Mouse (Mus musculus) kidney, postnatal 4 days (tissue): Measurements from ENCODE around the gene Gpr137c.

Source experiments
- DNase-seq, 2 experiments: peaks; one replicate each; pipeline ENCODE4 v3.0.0; 2021; ENCODE audit warnings: mixed read lengths in 2 of 2

Gene Gpr137c

DNA sequence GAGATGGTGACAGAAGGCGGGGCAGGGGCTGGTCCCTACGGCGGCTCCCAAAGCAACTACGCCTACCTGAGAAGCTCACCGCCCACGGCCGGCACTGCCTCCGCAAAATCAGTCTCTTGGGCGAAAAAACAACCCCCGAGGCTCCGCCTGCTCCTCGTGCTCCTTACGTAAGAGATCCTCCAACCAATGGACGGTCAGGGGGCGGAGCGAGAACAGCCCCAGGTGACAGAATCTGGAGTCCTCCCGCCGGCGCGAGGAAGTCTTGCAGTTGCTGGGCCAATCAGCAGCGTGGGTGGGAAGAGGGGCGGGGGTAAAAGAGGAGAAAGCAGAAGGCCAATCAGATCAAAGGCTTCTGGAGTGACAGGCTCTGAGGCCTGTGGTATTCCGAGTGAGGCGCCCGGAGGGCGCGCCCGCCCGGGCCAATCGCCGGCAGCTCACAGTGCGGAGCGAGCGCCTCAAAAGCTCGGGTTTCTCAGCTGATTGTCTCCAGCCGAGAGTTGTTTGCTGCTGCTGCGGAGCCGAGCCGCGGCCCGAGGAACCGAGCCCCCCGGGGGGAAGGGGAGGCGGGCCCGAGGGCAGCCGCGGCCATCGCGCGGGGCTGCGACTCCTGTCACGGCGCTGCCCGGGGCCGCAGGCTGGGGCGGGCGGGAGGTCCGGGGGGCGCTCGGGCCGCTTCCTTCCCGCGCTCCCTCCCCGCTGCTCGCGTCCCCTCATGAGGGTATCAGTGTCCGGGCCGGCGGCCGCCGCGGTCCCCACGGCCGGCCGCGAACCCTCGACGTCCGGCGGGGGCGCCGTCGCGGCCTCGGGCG is at the start of gene Gpr137c:
TSS of gene Gpr137c (plus strand) at position 437 of the 809 bp plus-strand sequence.
- DNase-seq, result peak; percentile 99 to 100

DNA sequence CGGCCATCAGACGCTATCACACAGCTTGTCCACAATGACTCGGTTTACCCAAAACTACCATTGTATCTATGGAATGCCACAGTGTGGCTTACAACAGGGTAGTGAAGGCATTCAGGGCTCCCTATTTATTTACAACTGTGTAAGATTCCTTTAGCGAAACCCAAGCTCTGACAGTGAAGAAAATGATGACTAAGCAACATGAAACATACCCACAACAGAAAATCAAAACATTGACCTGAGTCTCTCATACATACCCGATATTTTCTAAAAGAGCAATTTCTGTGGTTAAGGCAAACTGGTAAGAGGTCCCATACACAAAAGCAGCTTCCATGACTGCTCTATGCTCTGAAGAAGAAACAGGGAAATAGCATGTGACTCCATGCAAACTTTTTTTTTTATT is 47.3 kb upstream of the Gpr137c start:
- no peak for DNase-seq

DNA sequence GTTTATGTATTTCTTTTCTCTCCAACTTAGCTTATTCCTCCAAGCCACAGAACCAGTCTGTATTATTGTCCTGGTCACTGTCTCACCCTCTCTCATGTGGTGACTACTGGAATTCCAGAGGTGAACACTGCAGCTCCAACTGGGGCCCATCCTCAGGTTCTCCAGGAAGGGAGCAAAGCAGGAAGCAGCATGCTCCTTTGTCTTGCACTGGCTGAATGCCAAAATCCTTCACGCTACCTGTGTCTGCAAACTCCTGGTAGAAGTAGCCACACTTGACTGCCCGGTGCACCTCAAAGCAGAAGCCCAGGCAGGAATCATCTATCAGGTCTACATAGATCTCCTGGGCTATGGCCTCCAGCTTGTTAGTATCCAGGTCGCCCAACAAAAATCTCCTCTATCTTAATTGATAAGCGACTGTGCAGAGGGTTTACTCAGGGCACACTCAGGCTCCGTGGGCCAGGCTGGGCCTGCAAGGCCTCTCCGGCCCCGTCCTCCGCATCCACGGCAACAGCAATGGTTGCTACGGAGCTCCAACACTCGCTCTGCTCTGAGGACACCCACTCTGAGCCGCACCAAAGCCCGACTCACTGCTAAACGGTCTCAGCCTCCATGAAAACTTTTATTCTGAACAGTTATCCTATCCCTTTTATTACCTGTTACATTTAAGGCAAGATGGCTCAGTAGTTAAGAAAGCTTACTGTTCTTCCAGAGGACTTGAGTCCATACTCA is 44.3 kb upstream of the Gpr137c start:
- DNase-seq, result peak in 1 of 2 experiments; percentile 4

- DNase-seq, result no peak
Observed at GRCm38 (mm10) chr14:45179186-45179585, 40.3 kb upstream of the Gpr137c start.

- no peak for DNase-seq
Observed at GRCm38 (mm10) chr14:45179606-45180005, 39.9 kb upstream of the Gpr137c start.

- DNase-seq, result no peak
Observed at GRCm38 (mm10) chr14:45181611-45182010, 37.9 kb upstream of the Gpr137c start.

DNA sequence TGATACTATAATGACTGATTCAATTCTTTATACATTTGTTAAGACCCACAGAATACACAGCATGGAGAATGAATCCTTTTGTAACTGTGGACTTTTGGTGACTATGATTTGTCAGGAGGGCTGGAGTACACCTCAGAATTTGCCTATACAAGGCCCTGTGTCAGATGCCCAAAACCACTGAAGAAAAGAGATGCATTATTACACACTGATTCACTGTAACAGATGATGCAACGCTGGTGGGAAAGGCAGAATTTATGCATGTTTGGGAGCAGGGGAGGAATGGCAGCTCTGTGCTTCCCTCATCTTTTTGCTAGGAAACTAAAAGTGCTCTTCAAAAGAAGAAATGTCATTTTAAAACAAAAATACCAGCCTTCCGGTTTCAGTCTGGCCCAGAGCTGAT is 28.5 kb upstream of the Gpr137c start:
- DNase-seq, result no peak

- DNase-seq, result no peak
Observed at GRCm38 (mm10) chr14:45200607-45201006, 18.9 kb upstream of the Gpr137c start.

- no peak for DNase-seq
Observed at GRCm38 (mm10) chr14:45210683-45211082, 8.8 kb upstream of the Gpr137c start.

DNA sequence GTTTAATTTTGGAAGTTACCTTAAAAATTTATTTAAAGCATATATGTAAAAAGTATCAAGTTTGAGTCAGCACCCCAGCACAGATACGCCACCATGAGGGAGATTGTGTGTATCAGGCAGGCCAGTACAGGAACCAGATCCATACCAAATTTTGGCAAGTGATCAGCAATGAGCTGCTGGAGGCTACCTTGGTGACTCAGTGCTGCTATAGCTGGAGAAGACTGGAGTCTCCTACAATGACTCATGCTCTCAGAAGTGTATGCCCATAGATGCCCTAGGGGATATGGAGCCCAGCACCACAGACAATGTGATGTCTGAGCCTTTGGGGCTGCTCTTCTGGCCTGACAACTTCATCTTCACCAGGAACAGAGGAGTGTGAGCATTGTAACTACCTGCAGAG is 8.1 kb upstream of the Gpr137c start:
- no peak for DNase-seq

- DNase-seq, result no peak
Observed at GRCm38 (mm10) chr14:45216711-45217340, 2.7 kb upstream of the Gpr137c start.

DNA sequence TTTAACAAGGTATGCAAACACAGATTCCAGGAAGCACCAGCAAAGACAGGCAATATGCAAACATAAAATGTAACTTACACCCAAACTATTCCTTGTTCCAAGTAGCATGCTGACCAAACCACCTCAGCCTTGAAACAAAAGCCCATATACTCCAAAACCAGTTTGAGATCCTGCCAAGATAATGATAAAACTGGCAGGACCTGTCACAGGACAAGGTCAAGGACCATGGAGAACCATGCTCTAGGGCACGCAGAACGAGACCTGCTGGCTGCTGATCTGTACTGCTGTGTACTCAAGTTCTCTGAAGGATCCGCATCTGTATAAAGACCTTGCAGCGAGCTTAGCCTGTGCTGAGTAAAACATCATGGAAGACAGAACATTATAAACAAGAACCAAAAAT is 1.8 kb upstream of the Gpr137c start:
- no peak for DNase-seq

GRCm38 (mm10) chr14:45220090-45220956 is 806 bp downstream of the Gpr137c start, which contains the start of gene Txndc16:
Gene Txndc16 (minus strand): TSS chr14:45220328.
- peak; percentile 85 to 89 for DNase-seq

DNA sequence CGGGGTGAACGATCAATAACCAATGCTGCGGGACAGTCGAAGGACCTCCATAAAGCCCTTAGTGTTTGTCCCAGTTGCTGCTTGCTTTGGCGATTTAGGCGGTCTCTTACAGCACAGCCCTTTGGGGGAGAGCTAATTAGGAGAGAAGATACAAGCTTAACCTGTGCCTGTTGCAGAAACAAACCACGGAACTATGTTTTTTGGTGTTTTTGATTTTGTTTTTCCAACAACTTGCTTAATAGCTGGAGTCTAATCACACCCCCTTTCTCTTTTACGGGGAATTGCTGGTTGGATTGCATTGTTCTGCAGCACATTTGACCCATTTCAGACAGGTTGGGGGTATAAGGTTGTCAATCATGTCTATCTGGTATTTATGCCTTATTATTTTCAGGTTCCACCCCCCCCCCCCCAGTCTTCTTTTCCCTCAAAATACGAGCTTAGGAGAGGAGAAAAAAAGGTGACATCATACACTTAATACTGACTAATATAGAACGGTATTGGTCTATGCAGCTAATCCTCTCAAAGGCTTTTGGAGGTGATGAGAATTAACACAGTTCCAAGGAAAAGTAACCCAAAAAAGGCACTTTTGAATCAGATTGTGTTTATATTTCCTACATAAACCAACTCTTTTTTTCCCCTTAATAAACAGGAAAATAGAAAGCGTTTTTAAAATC is 1.6 kb downstream of the Gpr137c start:
- no peak for DNase-seq

- no peak for DNase-seq
Observed at GRCm38 (mm10) chr14:45239042-45239441, 19.5 kb downstream of the Gpr137c start.

- DNase-seq, result peak in 1 of 2 experiments; percentile 3
Observed at GRCm38 (mm10) chr14:45241613-45242012, 22.1 kb downstream of the Gpr137c start.

DNA sequence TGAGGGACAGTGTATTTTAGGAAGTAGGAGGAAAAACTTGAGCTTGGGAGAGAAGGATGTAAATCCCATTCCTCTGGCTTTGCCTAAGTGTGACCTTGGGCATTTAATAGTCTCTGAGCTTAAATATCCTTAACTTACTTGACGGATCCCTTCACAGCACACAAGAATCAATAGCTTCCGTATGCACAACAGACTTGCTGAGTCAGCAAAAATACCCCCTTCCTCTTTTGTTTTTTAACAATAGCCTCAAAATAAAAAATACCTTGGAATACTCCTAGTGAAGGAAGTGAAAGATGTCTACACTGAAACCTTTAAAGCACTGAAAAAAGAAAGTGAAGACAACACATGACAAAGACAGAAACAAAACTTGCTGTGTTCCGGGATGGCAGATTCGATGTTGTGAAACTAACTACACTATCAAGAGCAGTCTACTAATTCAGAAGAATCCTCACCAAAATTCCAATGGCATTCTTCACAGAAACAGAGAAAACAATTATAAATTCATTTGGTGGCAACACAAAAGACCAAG is 32.1 kb downstream of the Gpr137c start:
- no peak for DNase-seq

- no peak for DNase-seq
Observed at GRCm38 (mm10) chr14:45263831-45264592, 44.5 kb downstream of the Gpr137c start.

DNA sequence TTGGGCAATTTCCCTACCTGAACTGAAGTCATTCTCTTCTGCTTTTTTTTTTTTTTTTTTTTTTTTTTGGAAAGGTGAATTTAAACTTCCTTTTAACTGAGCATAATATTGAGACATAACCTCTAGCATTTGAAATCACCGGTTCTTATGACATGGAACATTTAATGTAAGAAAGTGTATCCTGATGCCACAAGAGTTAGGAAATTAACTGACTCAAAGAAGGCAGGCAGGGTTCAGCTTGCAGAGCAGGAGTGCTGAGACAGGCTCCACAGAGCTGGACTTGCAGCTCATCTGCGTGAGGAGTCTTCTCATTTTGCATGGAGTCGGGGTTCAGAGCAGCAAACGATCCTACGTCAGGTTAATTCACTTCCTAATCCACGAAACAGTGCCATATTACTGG is 56.3 kb downstream of the Gpr137c start:
- no peak for DNase-seq

DNA sequence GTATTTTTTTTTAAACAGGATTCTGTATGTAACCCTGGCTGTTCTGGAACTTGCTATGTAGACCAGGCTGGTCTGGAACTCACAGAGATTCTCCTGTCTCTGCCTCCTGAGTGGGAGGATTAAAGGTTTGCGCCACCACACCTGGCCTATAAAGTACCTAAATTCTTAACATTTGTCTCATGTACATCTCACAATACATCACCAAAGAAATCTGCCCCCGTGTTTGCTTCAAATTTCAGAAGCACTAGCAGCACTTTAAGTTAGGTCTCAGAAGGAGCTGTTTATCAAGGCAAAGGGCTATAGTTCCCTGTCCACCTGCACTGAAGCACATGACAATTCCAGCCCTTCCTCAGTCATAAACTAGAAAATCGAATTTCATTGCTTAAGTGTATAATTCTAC is 62.5 kb downstream of the Gpr137c start:
- no peak for DNase-seq

DNA sequence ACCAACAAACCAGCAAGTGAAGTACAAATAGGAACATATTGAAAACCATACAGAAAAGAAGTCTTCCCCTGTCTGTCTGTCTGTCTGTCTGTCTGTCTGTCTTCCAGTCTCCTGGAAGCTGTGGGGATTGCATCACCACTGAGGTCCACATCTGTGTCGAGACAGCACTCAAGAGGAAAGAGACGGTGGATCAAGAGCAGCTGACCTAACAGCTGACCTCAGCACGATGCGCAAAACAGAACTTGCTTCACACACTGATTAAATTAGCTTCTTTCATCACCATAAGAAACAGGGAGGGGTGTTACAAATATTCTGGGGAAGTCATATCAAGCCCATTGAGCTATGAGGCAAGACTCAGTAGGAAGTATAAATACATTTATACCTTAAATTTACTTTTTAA is 72.1 kb downstream of the Gpr137c start:
- DNase-seq, result no peak
